12 mouse cellular contexts compared by ENCODE assay signal in the genomic region with DNA sequence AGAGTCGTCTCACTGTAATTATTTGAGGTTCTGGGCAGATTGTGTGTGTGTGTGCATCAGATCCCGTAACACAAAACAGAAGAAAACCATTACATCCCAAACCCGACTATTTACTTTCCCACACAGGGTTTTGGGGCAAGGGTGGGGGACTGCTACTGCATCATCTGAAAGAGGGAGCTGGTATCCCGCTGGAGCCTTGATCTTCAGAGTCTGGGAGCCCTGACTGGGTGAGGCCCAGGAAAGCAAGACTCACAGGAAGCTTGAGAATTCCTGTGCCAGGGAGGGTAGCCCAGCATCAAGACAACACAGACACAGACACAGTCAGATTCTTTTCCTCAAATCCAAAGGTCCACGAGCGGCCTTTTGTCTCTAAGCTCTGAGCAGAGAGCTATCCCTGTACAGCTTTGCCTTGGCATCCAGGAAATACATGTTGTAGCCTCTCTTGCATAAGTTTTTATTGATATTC. TPM values are rescaled to one million over a fixed set of nuclear protein-coding genes. Genes with fewer than 3 reads are reported as not detected.
DNase-seq lines count a peak whose midpoint lies in the region; ATAC-seq lines count a peak whose summit lies in the region.
"Had no signal": no experiment of that assay in that cellular context is flagged by ENCODE, and none has a peak within 500 bp of the region (broad histone marks: within the 10 kb centered on the region; RNA-seq: fewer than 3 reads in every experiment).

No protein-coding gene starts in this region.

- H3K9ac ChIP-seq in lung, embryonic 16.5 days (ENCODE audit: low read length) = peak overlapping the region; percentile 37; the same call in 1 of the 2 replicates
- no peak overlapping the region; the same call in 1 of the 2 replicates for H3K9ac ChIP-seq in forebrain, embryonic 12.5 days
- no peak overlapping the region for H3K9ac ChIP-seq in limb, embryonic 11.5 days (ENCODE audit: low read length)
- H3K9ac ChIP-seq in neural tube, embryonic 12.5 days = no peak overlapping the region
- H3K9ac ChIP-seq: heart, embryonic 15.5 days had no signal

- H3K36me3 ChIP-seq in lung, embryonic 16.5 days (ENCODE audit: control insufficient read depth, insufficient read depth, low read length) = no peaks in the 10 kb centered on the region
- H3K36me3 ChIP-seq in forebrain, embryonic 12.5 days (replicated peaks) = no peaks in the 10 kb centered on the region
- H3K36me3 ChIP-seq in limb, embryonic 11.5 days (ENCODE audit: control insufficient read depth, insufficient read depth, low read length) = no peaks in the 10 kb centered on the region
- no peaks in the 10 kb centered on the region for H3K36me3 ChIP-seq in neural tube, embryonic 12.5 days
- H3K36me3 ChIP-seq: G1E; heart, embryonic 15.5 days had no signal

- ATAC-seq in lung, embryonic 16.5 days (ENCODE audit: low read depth) = no peak
- no peak for ATAC-seq in forebrain, embryonic 12.5 days (ENCODE audit: low FRiP score)
- no peak for ATAC-seq in limb, embryonic 11.5 days (ENCODE audit: insufficient number of reproducible peaks, low FRiP score, low TSS enrichment, low read depth)
- no peak for ATAC-seq in neural tube, embryonic 12.5 days (ENCODE audit: low FRiP score, low read depth)

- H3K4me1 ChIP-seq in lung, embryonic 16.5 days (replicated peaks; ENCODE audit: control insufficient read depth, insufficient read depth, low read length) = peaks cover 14% of the 10 kb centered on the region
- H3K4me1 ChIP-seq in forebrain, embryonic 12.5 days = peaks cover 10% of the 10 kb centered on the region
- peaks cover 4% of the 10 kb centered on the region; the same call in 1 of the 2 replicates for H3K4me1 ChIP-seq in limb, embryonic 11.5 days (ENCODE audit: control insufficient read depth, insufficient read depth, low read length)
- peaks cover 7% of the 10 kb centered on the region for H3K4me1 ChIP-seq in neural tube, embryonic 12.5 days

- H3K9me3 ChIP-seq in lung, embryonic 16.5 days (ENCODE audit: control insufficient read depth, low read length) = no peaks in the 10 kb centered on the region
- no peaks in the 10 kb centered on the region for H3K9me3 ChIP-seq in forebrain, embryonic 12.5 days
- no peaks in the 10 kb centered on the region for H3K9me3 ChIP-seq in limb, embryonic 11.5 days (ENCODE audit: control insufficient read depth, low read length)
- H3K9me3 ChIP-seq in neural tube, embryonic 12.5 days = no peaks in the 10 kb centered on the region
- H3K9me3 ChIP-seq: G1E; heart, embryonic 15.5 days had no signal

- H3K27me3 ChIP-seq in lung, embryonic 16.5 days (ENCODE audit: control insufficient read depth, insufficient read depth, low read depth, low read length) = no peaks in the 10 kb centered on the region
- H3K27me3 ChIP-seq in forebrain, embryonic 12.5 days = 0 out of 2 replicates have a peak, but pooled peaks cover 11% of the 10 kb centered on the region
- no peaks in the 10 kb centered on the region for H3K27me3 ChIP-seq in limb, embryonic 11.5 days (ENCODE audit: control insufficient read depth, insufficient read depth, low read length)
- no peaks in the 10 kb centered on the region for H3K27me3 ChIP-seq in neural tube, embryonic 12.5 days (replicated peaks)
- H3K27me3 ChIP-seq: heart, embryonic 15.5 days had no signal

- no peak for DNase-seq in lung, postnatal 4 days
- no peak for DNase-seq in limb, embryonic 11.5 days (ENCODE audit: low spot score)
- no peak for DNase-seq in layer of hippocampus, adult 11-12 months (ENCODE audit: low spot score)
- no peak for DNase-seq in cerebellum, postnatal 25 days
- no peak for DNase-seq in T-cell, adult 2 months (ENCODE audit: low spot score)

- no peak overlapping the region for H3K27ac ChIP-seq in lung, embryonic 16.5 days (ENCODE audit: low read length)
- no peak overlapping the region for H3K27ac ChIP-seq in forebrain, embryonic 12.5 days
- H3K27ac ChIP-seq in limb, embryonic 11.5 days (replicated peaks; ENCODE audit: low read depth, low read length) = no peak overlapping the region
- H3K27ac ChIP-seq in neural tube, embryonic 12.5 days = no peak overlapping the region
- H3K27ac ChIP-seq: heart, embryonic 15.5 days; kidney, postnatal 0 days had no signal

- 38% methylated on average over 6 of the region's 6 CpGs for WGBS in lung, embryonic 16.5 days
- WGBS in forebrain, embryonic 12.5 days = 35% methylated on average over 6 of the region's 6 CpGs
- 34% methylated on average over 6 of the region's 6 CpGs for WGBS in limb, embryonic 11.5 days
- 35% methylated on average over 6 of the region's 6 CpGs for WGBS in neural tube, embryonic 12.5 days

- H3K4me2 ChIP-seq in lung, embryonic 16.5 days (ENCODE audit: low read depth, low read length) = 0 out of 2 replicates have a peak overlapping the region, but pooled peaks have one; percentile 10
- H3K4me2 ChIP-seq in forebrain, embryonic 12.5 days = peak overlapping the region; percentile 35; the same call in 1 of the 2 replicates
- peak overlapping the region; percentile 22; the same call in 1 of the 2 replicates for H3K4me2 ChIP-seq in limb, embryonic 11.5 days (ENCODE audit: low read depth, severe bottlenecking)
- H3K4me2 ChIP-seq in neural tube, embryonic 12.5 days (replicated peaks) = peak overlapping the region; percentile 42

- H3K4me3 ChIP-seq in lung, embryonic 16.5 days (ENCODE audit: low read length) = no peak overlapping the region
- H3K4me3 ChIP-seq in forebrain, embryonic 12.5 days (replicated peaks) = no peak overlapping the region
- H3K4me3 ChIP-seq in limb, embryonic 11.5 days (ENCODE audit: low read depth, low read length) = no peak overlapping the region
- no peak overlapping the region for H3K4me3 ChIP-seq in neural tube, embryonic 12.5 days
- H3K4me3 ChIP-seq: erythroblast, embryonic 14.5 days; heart, embryonic 15.5 days had no signal

RNA-seq across cellular contexts. Expression of a gene that starts 41.0 kb away (rescaled TPM):
- 36.4 and 38.9 TPM in 2 replicates for polyA plus RNA-seq in lung, embryonic 16.5 days (2015; fragmentation: Nextera tagmentation; extraction: Ambion mirVana)
- polyA plus RNA-seq in forebrain, embryonic 12.5 days (2016; fragmentation: Nextera tagmentation; extraction: Ambion mirVana) = 14.7 and 15.6 TPM in 2 replicates
- 58.5 and 62.1 TPM in 2 replicates for polyA plus RNA-seq in limb, embryonic 11.5 days (2014; fragmentation: Nextera tagmentation; extraction: Ambion mirVana)
- 18.8 and 23.2 TPM in 2 replicates for polyA plus RNA-seq in neural tube, embryonic 12.5 days (2016; fragmentation: Nextera tagmentation; extraction: Ambion mirVana)
